Mouse (Mus musculus) midbrain, embryonic 15.5 days (tissue): ENCODE measurements around the gene Paf1. TPM values are rescaled to one million over a fixed set of nuclear protein-coding genes. Genes with fewer than 3 reads are reported as not detected.

Experiments
- ATAC-seq: fragments of 200-750 bp; cut with Nextera tagmentation; replicated peaks from 2 replicates; pipeline ENCODE4 v1.8.0; 2017; ENCODE audit warnings: moderate TSS enrichment
- H3K27ac ChIP-seq: fragments of 300-500 bp; sonication (generic); 2 replicates; pipeline ENCODE4 v1.5.1; 2015; ENCODE audit warnings: mild to moderate bottlenecking, inconsistent platforms
- H3K27me3 ChIP-seq: fragments of 300-500 bp; sonication (generic); replicated peaks from 2 replicates; pipeline ENCODE4 v1.6.1; 2015; ENCODE audit warnings: inconsistent platforms
- H3K36me3 ChIP-seq: fragments of 300-500 bp; sonication (generic); replicated peaks from 2 replicates; pipeline ENCODE4 v1.6.1; 2015; ENCODE audit warnings: inconsistent platforms
- H3K4me1 ChIP-seq: fragments of 300-500 bp; sonication (generic); 2 replicates; pipeline ENCODE4 v1.6.1; 2015; ENCODE audit warnings: inconsistent platforms
- H3K4me2 ChIP-seq: fragments of 300-500 bp; sonication (generic); 2 replicates; pipeline ENCODE4 v1.6.1; 2015; ENCODE audit warnings: inconsistent platforms, mild to moderate bottlenecking, moderate library complexity
- H3K4me3 ChIP-seq: fragments of 300-500 bp; sonication (generic); 2 replicates; pipeline ENCODE4 v1.5.1; 2015; ENCODE audit warnings: mild to moderate bottlenecking, inconsistent platforms
- H3K9ac ChIP-seq: fragments of 300-500 bp; sonication (generic); 2 replicates; pipeline ENCODE4 v1.6.1; 2015; ENCODE audit warnings: mild to moderate bottlenecking, inconsistent platforms
- H3K9me3 ChIP-seq: fragments of 300-500 bp; sonication (generic); 2 replicates; pipeline ENCODE4 v1.6.1; 2016; ENCODE audit warnings: inconsistent platforms
- WGBS: fragments of 180-500 bp; shearing (Covaris S2); methylation state at CpG from one replicate; pipeline ENCODE4 v1.1.7; 2015; ENCODE audit warnings: mixed read lengths; 5-methylcytosine and 5-hydroxymethylcytosine counted together
- polyA plus RNA-seq: library from polyadenylated mRNA; unstranded; fragments of >200 nt; fragmentation: Nextera tagmentation; extraction: Ambion mirVana; gene quantifications from 2 replicates; pipeline ENCODE4 v1.2.1, GENCODE M21; 2015

Paf1 gene
- polyA plus RNA-seq, 1 experiment from 2014 or later: 110 TPM

DNA sequence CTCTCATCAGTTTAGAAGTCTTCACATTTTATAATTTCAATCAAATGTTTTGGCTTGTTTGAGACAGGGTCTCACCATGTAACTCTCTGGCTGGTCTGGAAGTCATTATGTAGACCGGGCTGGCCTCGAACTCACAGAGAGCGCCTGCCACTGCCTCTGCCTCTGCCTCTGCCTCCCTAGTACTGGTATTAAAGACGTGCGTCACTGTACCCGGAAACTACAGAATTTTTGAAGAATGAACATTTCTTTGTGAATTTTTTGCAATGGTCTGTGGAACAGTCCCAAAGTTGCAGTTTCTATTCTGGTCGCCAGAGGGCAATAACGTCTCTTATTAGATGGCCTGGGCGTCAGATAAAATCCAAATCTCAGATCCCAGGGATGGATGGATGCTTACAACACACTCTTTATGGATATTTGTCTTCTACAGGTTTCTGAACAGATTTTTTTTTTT is 19.6 kb upstream of the Paf1 start:
- Histone ChIP-seq H3K4me3 (peak overlapping the region; percentile 84), H3K9me3 (no peaks in the 10 kb centered on the region), H3K4me1 (peaks cover 45% of the 10 kb centered on the region), H3K4me2 (peak overlapping the region; percentile 95), H3K9ac (no peak overlapping the region), H3K27ac (peak overlapping the region; percentile 89), H3K27me3 (no peaks in the 10 kb centered on the region), H3K36me3 (no peaks in the 10 kb centered on the region)
- WGBS: 1% methylated on average over 9 of the region's 9 CpGs
- ATAC-seq: peak; percentile 27

DNA sequence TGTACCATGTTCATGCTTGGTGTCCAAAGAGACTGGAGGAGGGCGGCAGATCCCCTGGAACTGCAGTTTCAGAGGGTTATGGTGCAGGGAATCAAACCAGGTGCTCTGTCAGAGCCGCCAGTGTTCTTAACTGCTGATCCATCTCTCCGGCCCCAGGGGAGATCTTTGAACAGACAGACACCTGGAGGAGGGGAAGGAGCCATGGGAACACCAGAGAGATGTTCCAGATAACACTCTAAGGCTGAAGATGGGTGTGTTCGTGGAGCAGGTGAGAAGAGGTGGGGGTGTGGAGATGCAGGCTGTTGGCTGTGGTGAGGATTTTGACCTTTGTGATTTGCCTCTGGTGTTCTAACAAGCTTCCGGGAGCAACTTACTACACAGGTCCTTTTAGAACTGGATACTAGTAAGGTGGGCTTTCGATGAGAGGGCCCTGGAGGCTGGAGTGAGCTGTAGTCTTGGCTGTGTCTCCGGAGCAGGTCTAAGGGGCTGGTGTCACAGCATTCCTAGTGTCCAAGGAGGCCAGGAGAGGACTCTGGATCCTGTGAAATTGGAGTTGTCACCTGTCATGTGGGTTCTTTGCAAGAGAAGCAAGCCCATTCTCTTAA is 18.8 kb upstream of the Paf1 start:
- no peak overlapping the region for H3K4me2 ChIP-seq
- H3K4me1 ChIP-seq: peaks cover 53% of the 10 kb centered on the region
- H3K4me3 ChIP-seq: no peak overlapping the region
- no peaks in the 10 kb centered on the region for H3K9me3 ChIP-seq
- no peak for ATAC-seq
- 86% methylated on average over 7 of the region's 7 CpGs for WGBS
- no peaks in the 10 kb centered on the region for H3K27me3 ChIP-seq
- H3K36me3 ChIP-seq: no peaks in the 10 kb centered on the region
- H3K27ac ChIP-seq: peak overlapping the region; percentile 4; the same call in 1 of the 2 replicates
- no peak overlapping the region; the same call in 1 of the 2 replicates for H3K9ac ChIP-seq

DNA sequence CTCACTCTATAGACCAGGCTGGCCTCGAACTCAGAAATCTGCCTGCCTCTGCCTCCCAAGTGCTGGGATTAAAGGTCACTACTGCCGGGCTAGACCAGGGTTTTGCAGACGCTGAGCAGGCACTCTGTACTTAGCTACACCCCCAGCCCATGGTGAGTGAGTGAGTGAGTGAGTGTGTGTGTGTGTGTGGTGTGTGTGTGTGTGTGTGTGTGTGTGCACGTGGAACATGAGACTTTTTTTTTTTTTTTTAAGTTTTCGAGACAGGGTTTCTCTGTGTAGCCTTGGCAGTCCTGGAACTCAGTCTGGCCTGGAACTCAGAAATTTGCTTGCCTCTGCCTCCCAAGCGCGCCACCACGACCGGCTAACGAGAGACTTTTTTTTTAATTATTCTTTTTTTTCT is 18.1 kb upstream of the Paf1 start:
- Histone ChIP-seq H3K36me3 (no peaks in the 10 kb centered on the region), H3K4me3 (no peak overlapping the region), H3K4me1 (peaks cover 59% of the 10 kb centered on the region), H3K9me3 (no peaks in the 10 kb centered on the region), H3K9ac (no peak overlapping the region), H3K27ac (no peak overlapping the region), H3K27me3 (no peaks in the 10 kb centered on the region), H3K4me2 (no peak overlapping the region)
- no peak for ATAC-seq
- 82% methylated on average over 10 of the region's 10 CpGs for WGBS

DNA sequence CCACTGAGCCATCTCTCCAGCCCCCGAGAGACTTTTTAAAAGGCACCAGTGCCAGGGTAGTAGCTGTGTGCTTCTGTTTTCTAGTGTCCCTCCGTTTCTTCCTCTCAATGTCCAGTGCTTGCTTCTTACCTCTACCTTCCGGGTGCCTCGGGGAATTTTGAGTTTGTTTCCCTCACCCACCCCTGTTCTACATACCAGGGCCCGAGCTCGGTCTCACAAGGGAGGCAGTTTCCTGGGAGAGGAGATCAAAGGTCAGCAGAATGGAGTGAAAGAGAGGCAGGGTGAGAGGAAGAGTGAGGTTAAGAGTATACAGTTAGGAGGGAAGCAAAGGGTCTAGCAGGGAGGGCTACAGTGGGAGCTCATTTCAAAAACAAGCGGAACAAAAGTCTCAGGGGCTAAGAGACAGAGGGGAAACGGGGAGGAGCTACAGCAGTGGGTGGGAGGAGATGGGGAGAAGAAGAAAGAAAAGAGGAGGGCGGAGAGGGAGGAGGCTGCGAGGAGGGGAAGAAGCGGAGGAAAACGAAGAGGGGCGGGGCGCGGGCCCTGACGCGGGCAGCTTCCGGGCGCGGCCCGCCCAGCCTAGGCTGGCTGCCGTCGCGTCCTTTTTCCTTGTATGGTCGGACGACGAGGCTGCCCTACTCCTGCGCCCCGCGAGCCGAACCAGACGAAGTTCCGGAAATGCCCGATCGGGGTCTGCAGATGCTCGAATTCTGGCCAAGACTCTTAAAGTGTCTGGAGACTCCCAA is 17.4 kb upstream of the Paf1 start:
- Histone ChIP-seq H3K4me2 (peak overlapping the region; percentile 68), H3K4me3 (peak overlapping the region; percentile 41), H3K27me3 (no peaks in the 10 kb centered on the region), H3K36me3 (no peaks in the 10 kb centered on the region), H3K27ac (peak overlapping the region; percentile 80), H3K9ac (peak overlapping the region; percentile 46), H3K9me3 (no peaks in the 10 kb centered on the region), H3K4me1 (peaks cover 54% of the 10 kb centered on the region)
- ATAC-seq: 0 out of 2 replicates have a peak, but pooled peaks have one; percentile 12
- WGBS: 1% methylated on average over 34 of the region's 36 CpGs

DNA sequence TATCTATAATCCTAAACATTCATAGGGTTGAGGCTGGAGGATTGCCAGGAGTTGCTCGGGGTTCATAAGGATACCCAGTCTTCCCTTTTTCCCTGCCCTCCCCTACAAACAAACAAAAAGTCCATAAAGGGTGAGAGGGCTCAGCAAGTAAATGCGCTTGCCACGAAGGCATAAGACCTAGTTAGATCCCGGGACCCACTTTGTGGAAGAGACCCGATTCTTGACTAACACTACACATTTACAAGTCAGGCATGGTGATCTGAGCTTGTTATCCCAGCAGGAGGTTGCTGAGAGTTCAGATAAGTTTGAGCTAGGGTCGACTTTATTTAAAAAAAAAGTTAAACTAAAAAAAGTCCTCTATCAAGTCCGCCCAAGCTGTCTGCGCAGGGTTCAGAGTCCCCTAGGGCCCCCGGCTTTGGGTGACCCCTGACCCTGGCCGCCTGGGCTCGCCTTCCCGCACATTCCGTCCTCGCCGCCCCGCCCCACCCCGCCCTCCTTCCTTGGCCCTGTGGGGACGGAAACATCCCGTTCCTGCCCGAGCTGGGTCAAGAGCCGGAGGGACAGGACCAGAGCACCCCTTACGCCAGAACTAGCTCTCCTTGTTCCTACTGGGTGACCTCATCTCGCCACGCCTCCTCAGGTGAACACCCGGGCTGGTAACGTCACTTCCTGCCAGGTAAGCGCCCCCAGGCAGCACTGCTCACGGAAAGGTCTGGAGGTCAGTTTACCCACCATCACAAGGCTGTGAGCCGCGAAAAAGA is 16.6 kb upstream of the Paf1 start:
- peak overlapping the region; percentile 68 for H3K4me2 ChIP-seq
- peaks cover 49% of the 10 kb centered on the region for H3K4me1 ChIP-seq
- H3K4me3 ChIP-seq: peak overlapping the region; percentile 41
- H3K9ac ChIP-seq: peak overlapping the region; percentile 46
- H3K27ac ChIP-seq: peak overlapping the region; percentile 80
- 7% methylated on average over 29 of the region's 30 CpGs for WGBS
- no peaks in the 10 kb centered on the region for H3K36me3 ChIP-seq
- H3K27me3 ChIP-seq: no peaks in the 10 kb centered on the region
- ATAC-seq: no peak
- no peaks in the 10 kb centered on the region for H3K9me3 ChIP-seq

DNA sequence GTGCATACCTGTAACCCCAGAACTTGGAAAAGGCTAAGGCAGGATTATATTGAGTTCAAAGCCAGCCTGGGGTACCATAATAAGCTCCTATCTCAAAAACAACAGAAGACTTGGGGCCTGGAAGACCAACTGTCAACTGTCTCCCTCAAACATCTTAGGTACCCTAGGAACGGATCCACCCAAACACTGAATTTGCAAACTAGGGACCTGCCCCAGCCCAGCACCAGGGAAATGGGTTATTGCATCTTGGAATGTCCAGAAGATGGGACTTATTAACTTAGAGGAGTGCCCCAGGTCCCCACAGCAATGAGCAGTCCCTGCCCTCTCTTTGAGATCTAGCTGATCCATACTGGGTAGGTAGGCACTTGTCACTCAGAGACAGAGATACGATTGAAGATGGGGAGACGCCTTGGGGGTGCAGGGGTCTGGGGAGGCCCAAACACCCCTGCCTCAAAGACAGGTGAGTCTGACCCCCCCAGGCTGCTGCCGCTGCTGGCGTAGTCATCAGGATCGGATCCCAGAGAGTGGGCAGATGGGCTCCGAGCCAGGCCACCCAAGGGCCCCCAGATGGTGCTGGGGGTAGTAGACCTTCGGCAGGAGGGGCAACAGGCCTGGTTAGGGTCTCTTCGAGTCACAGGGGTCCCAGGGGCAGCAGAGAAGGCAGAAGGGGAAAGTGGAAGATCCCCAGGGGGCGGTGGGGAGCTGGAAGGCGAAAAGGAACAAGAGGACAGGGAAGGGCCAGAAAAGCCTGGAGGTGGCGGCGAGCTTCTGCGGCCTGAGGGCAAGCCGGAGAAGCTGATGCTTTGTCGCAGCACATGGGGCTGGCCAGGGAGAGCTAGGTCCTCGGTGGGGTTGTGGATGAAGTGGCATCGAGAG is 15.3 kb upstream of the Paf1 start:
- H3K9me3 ChIP-seq: no peaks in the 10 kb centered on the region
- H3K27ac ChIP-seq: no peak overlapping the region
- peak overlapping the region; percentile 58 for H3K4me2 ChIP-seq
- no peaks in the 10 kb centered on the region for H3K27me3 ChIP-seq
- no peak for ATAC-seq
- H3K4me3 ChIP-seq: no peak overlapping the region
- H3K4me1 ChIP-seq: peaks cover 52% of the 10 kb centered on the region
- WGBS: 74% methylated on average over 18 of the region's 18 CpGs
- no peak overlapping the region for H3K9ac ChIP-seq
- no peaks in the 10 kb centered on the region for H3K36me3 ChIP-seq

DNA sequence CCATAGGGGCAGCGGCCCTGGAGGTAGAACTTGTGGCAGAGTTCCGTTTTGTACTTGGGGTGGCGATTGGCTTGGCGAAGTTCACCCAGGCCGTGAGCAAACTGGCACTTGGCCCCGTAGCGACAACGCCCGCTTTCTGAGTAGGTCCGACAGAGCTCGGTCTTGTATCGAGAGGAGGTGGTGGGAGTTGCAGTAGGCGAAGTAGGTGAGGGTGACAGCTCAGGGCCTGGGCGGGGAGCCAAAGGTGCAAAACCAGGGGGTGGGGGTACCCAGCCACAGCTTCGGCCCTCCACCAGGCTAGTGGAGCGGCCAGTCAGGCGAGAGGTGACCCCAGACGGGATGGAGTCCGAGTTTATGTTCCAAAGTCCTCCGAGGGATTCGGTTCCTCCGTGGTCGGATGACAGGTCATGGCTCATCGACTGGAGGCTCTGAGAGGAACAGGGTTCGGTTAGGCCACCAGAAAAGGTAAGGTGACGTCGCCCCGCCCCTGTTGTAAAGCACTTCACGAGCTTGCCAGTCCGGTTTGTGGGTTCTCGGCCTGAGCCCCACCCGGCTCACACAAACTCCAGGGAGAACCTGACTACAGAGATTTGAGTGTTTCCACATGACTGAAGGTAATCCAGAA is 14.6 kb upstream of the Paf1 start:
- Histone ChIP-seq H3K4me3 (peak overlapping the region; percentile 43), H3K36me3 (no peaks in the 10 kb centered on the region), H3K9me3 (no peaks in the 10 kb centered on the region), H3K4me1 (peaks cover 52% of the 10 kb centered on the region), H3K27ac (peak overlapping the region; percentile 55; the same call in 1 of the 2 replicates), H3K27me3 (no peaks in the 10 kb centered on the region), H3K9ac (peak overlapping the region; percentile 52), H3K4me2 (peak overlapping the region; percentile 58)
- no peak for ATAC-seq
- WGBS: 53% methylated on average over 32 of the region's 32 CpGs

- Histone ChIP-seq H3K4me2 (peak overlapping the region; percentile 58), H3K36me3 (no peaks in the 10 kb centered on the region), H3K4me1 (peaks cover 47% of the 10 kb centered on the region), H3K9me3 (no peaks in the 10 kb centered on the region), H3K4me3 (peak overlapping the region; percentile 43), H3K27ac (peak overlapping the region; percentile 55), H3K27me3 (no peaks in the 10 kb centered on the region), H3K9ac (peak overlapping the region; percentile 52)
- ATAC-seq: 0 out of 2 replicates have a peak, but pooled peaks have one; percentile 31
- WGBS: 1% methylated on average over 53 of the region's 53 CpGs
Measured at GRCm38 (mm10) chr7:28378769-28379651, 13.7 kb upstream of the Paf1 start.

DNA sequence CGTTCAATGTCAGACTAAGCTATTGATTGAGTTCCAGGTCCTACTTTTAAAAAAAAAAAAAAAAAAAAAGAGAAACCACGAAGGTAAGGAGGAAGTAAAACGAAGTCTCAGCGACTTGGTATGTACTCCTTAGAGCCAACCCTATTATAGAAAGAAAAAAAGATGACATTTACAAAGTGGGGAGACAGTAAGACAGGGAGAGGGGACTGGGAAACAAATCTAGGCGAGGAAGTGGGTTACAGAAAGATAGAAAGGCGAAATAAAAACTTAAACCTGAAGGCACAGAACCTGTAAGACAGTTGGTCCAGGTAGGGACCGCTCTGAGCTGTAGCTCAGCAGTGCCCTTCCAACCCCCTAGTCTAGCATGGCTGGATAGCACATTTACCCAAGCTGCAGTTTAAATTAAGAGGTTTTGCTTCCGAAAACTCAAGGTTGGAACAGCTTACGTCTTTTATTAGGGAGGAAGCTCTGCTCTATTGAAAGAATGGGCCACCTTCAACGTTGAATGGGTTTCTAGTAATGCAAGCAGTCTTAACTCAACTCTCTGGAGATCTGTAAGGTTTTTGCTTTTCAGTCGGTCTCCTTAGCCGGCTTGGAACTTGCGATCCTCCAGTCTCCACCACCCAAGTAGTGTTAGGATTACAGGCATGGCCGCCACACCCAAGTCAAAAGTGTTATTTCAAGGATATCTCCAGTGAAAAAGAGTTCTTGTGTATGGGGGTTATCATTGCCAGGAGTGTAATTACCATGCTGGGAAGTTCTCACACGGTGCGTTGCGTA is 12.3 kb upstream of the Paf1 start, which contains the start of gene Zfp36:
TSS of gene Zfp36 (minus strand) at position 17 of the 780 bp plus-strand sequence.
- Histone ChIP-seq H3K27ac (peak within 1 kb of the TSS; percentile 62), H3K27me3 (no peaks in the 10 kb centered on the region), H3K9ac (peak within 1 kb of the TSS; percentile 52), H3K4me2 (peak within 1 kb of the TSS; percentile 58), H3K9me3 (no peaks in the 10 kb centered on the region), H3K36me3 (0 out of 2 replicates have a peak, but pooled peaks cover 3% of the 10 kb centered on the region), H3K4me1 (peaks cover 42% of the 10 kb centered on the region), H3K4me3 (peak within 1 kb of the TSS; percentile 43)
- ATAC-seq: no peak
- WGBS: 57% methylated on average over 17 of the region's 17 CpGs
